ENCODE assay signal across 28 mouse cellular contexts in the genomic region with DNA sequence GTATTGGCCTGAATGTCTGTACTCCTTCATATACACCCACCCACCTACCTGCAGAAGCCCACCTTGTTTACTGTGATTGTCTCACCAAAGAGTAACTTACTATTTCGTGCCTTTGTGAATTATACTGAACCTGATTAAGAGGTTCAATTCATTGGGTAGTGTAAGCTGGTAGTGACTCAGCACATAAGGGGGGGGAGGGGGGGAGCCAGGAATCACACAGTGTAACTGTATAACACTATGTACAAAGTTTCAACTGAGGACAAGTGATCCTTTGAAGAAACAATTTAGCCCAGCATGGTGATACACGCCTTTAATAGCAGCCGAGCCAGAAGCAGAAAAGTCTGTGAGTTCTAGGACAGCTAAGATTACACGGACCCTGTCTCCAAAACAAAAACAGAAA. TPM values are rescaled to one million over a fixed set of nuclear protein-coding genes. Genes with fewer than 3 reads are reported as not detected.
"Had no signal": no experiment of that assay in that cellular context is flagged by ENCODE, and none has a peak within 500 bp of the region (broad histone marks: within the 10 kb centered on the region; RNA-seq: fewer than 3 reads in every experiment).

No protein-coding gene starts in this region.

- ATAC-seq: intestine, embryonic 15.5 days; lung, postnatal 0 days; midbrain, embryonic 15.5 days had no signal

- H3K4me3 ChIP-seq: intestine, embryonic 15.5 days; kidney, embryonic 15.5 days; limb, embryonic 12.5 days; limb, embryonic 15.5 days; midbrain, embryonic 12.5 days; midbrain, embryonic 15.5 days; neural tube, embryonic 12.5 days; neural tube, embryonic 15.5 days; stomach, embryonic 15.5 days had no signal

- H3K27ac ChIP-seq: intestine, embryonic 15.5 days; kidney, embryonic 15.5 days; limb, embryonic 12.5 days; limb, embryonic 15.5 days; macrophage; midbrain, embryonic 12.5 days; midbrain, embryonic 15.5 days; neural tube, embryonic 12.5 days; neural tube, embryonic 15.5 days; stomach, embryonic 15.5 days had no signal

- H3K4me2 ChIP-seq: intestine, embryonic 15.5 days; kidney, embryonic 15.5 days; limb, embryonic 12.5 days; limb, embryonic 15.5 days; lung, embryonic 14.5 days; midbrain, embryonic 12.5 days; midbrain, embryonic 15.5 days; neural tube, embryonic 12.5 days; neural tube, embryonic 15.5 days; stomach, embryonic 15.5 days had no signal

- H3K9me3 ChIP-seq: intestine, embryonic 15.5 days; kidney, embryonic 15.5 days; limb, embryonic 12.5 days; limb, embryonic 15.5 days; midbrain, embryonic 12.5 days; midbrain, embryonic 15.5 days; neural tube, embryonic 12.5 days; neural tube, embryonic 15.5 days; stomach, embryonic 15.5 days had no signal

- H3K27me3 ChIP-seq: intestine, embryonic 15.5 days; kidney, embryonic 15.5 days; limb, embryonic 12.5 days; limb, embryonic 15.5 days; midbrain, embryonic 12.5 days; midbrain, embryonic 15.5 days; neural tube, embryonic 12.5 days; neural tube, embryonic 15.5 days; stomach, embryonic 15.5 days had no signal

- H3K4me1 ChIP-seq: intestine, embryonic 15.5 days; kidney, embryonic 15.5 days; limb, embryonic 12.5 days; limb, embryonic 15.5 days; midbrain, embryonic 12.5 days; midbrain, embryonic 15.5 days; neural tube, embryonic 12.5 days; neural tube, embryonic 15.5 days; stomach, embryonic 15.5 days had no signal

- H3K9ac ChIP-seq: intestine, embryonic 15.5 days; kidney, embryonic 15.5 days; limb, embryonic 12.5 days; limb, embryonic 15.5 days; lung, embryonic 14.5 days; midbrain, embryonic 12.5 days; midbrain, embryonic 15.5 days; neural tube, embryonic 12.5 days; neural tube, embryonic 15.5 days; stomach, embryonic 15.5 days had no signal

- DNase-seq: kidney, adult 11 months; kidney, adult 8-10 months; kidney, postnatal 10 days; kidney, postnatal 4 days; left cerebral cortex, postnatal 4 days; lung, embryonic 14.5 days; right cerebral cortex, adult 18-20 months; right cerebral cortex, postnatal 14 days; right cerebral cortex, postnatal 4 days; thymus, postnatal 25 days had no signal

RNA-seq across cellular contexts. Expression of a gene that starts 47.7 kb away (rescaled TPM):
- total RNA-seq: layer of hippocampus, adult 18-20 months; layer of hippocampus, postnatal 14 days; left cerebral cortex, adult 8-10 months; left cerebral cortex, postnatal 14 days; left cerebral cortex, postnatal 4 days; megakaryocyte, adult 5-6 weeks had no signal
- polyA plus RNA-seq: intestine, embryonic 15.5 days; kidney, embryonic 15.5 days; limb, embryonic 12.5 days; limb, embryonic 15.5 days; liver, embryonic 16.5 days; lung, embryonic 14.5 days; macrophage; midbrain, embryonic 12.5 days; midbrain, embryonic 15.5 days; neural tube, embryonic 12.5 days; neural tube, embryonic 15.5 days; stomach, embryonic 15.5 days; thymus, postnatal 0 days had no signal
